Mouse (Mus musculus) ES-Bruce4 (cell line): Measurements from ENCODE around the gene Morn5.

ENCODE experiments used
- CTCF ChIP-seq: IDR thresholded peaks from one replicate; pipeline ENCODE4 v1.8.1; 2011; ENCODE audit warnings: low read depth, low read length
- POLR2A ChIP-seq: IDR thresholded peaks from one replicate; pipeline ENCODE4 v1.8.1; 2011; ENCODE audit warnings: low read length; ENCODE audit not compliant: insufficient read depth

DNA sequence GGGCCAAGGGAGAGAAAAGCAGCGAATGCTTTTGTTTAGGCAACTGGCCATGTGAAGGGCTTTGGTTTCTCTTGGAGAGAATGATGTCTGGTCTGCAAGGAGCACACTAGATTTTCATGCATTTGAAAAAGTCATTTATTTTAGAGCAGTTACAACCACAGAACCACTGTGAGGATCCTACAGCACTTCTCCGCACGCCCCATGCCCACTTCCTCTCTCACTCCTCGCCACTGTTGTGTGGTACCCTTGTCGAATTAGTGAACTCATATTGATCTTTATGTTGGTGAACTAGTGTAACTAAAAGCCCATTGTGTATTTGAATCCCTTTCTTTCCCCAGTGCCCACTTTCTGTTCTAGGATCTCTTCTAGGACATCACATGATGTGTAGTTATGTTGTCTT is 26.0 kb downstream of the Morn5 start:
- no peak for TF ChIP-seq CTCF
- TF ChIP-seq POLR2A = no peak
